Mouse (Mus musculus): ENCODE measurements around the gene Tle3. TPM values are rescaled to one million over a fixed set of nuclear protein-coding genes. Genes with fewer than 3 reads are reported as not detected.

Tle3 gene
- polyA plus RNA-seq, 1 experiment from 2014 or later = 7.3 TPM

DNA sequence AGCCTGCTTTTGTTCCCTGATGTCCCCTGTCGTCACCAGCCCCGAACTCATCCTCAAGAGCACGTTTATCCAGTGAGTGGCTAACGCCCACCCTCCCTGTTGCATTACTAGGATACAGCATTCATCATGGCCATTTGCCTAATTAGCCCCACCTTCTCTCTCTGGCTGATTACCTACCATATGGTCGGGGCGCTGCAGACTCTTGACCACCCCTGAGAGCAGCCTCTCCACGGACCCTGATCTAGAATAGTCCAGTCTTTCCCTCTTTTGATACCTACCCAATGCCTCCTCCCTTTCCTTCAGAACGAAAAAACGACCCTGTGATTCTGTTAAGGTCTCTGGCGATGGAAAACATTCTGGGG, 85.0 kb downstream of the Tle3 start:
- Histone ChIP-seq H3K9me3 (replicated peaks) (no peaks in the 10 kb centered on the region), H3K27ac (no peak overlapping the region), H3K9ac (no peak overlapping the region), H3K4me3 (no peak overlapping the region), H3K4me1 (replicated peaks) (peaks cover 2% of the 10 kb centered on the region; the same call in 1 of the 2 replicates), H3K36me3 (no peaks in the 10 kb centered on the region), H3K4me2 (no peak overlapping the region), H3K27me3 (peaks cover 84% of the 10 kb centered on the region)
- ATAC-seq (replicated peaks; ENCODE audit: insufficient number of reproducible peaks, insufficient read depth, low FRiP score, low read depth) = no peak
- WGBS = 37% methylated on average over 10 of the region's 10 CpGs

DNA sequence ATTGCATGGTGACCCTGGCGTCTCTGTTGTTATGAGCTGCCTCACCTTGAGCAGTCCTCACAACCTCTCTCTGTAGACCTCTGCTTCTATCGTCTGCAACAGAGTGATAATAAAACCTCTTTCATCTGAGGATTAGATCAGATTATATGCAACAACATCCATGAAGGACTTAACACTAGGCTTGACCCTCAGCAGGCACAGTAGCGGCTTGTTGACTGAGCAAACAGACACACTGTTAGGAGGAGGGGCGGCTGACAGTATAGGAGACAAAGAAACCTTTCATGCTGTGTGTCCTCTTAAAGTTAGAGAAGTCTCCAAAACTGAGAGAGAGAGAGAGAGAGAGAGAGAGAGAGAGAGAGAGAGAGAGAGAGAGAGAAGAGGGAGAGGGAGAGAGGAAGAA, 89.7 kb downstream of the Tle3 start:
- H3K4me2 ChIP-seq = no peak overlapping the region
- H3K4me1 ChIP-seq (replicated peaks) = no peaks in the 10 kb centered on the region
- no peak overlapping the region for H3K4me3 ChIP-seq
- no peak overlapping the region for H3K9ac ChIP-seq
- H3K9me3 ChIP-seq (replicated peaks) = peaks cover 9% of the 10 kb centered on the region; the same call in 1 of the 2 replicates
- peaks cover 60% of the 10 kb centered on the region for H3K27me3 ChIP-seq
- WGBS = 29% methylated on average over 4 of the region's 4 CpGs
- H3K36me3 ChIP-seq = no peaks in the 10 kb centered on the region
- no peak for ATAC-seq (replicated peaks; ENCODE audit: insufficient number of reproducible peaks, insufficient read depth, low FRiP score, low read depth)
- H3K27ac ChIP-seq = no peak overlapping the region

DNA sequence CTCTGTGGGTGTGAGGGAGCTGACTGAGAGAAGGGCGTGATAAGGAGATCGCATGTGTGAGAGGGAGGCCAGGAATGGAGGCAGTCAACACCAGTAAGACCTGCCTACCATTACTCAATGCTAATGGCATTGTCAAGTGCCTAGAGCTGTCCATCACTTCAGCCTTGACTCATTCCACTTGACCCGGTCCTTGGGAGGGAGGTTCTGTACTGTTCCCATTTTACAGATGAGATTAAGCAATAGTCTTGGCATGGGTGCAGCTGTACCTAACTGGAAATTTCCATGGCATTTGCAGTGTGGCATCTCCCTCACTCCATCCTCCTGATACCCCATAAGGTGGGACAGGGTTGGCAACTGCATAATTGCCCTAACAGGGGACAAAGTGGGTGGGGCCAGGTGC, 95.3 kb downstream of the Tle3 start:
- Histone ChIP-seq H3K27ac (no peak overlapping the region), H3K36me3 (no peaks in the 10 kb centered on the region), H3K4me1 (replicated peaks) (no peaks in the 10 kb centered on the region), H3K4me2 (no peak overlapping the region), H3K9me3 (replicated peaks) (peaks cover 9% of the 10 kb centered on the region; the same call in 1 of the 2 replicates), H3K4me3 (no peak overlapping the region), H3K9ac (no peak overlapping the region), H3K27me3 (peaks cover 28% of the 10 kb centered on the region)
- no peak for ATAC-seq (replicated peaks; ENCODE audit: insufficient number of reproducible peaks, insufficient read depth, low FRiP score, low read depth)
- 76% methylated on average over 3 of the region's 3 CpGs for WGBS
